In the genomic region with DNA sequence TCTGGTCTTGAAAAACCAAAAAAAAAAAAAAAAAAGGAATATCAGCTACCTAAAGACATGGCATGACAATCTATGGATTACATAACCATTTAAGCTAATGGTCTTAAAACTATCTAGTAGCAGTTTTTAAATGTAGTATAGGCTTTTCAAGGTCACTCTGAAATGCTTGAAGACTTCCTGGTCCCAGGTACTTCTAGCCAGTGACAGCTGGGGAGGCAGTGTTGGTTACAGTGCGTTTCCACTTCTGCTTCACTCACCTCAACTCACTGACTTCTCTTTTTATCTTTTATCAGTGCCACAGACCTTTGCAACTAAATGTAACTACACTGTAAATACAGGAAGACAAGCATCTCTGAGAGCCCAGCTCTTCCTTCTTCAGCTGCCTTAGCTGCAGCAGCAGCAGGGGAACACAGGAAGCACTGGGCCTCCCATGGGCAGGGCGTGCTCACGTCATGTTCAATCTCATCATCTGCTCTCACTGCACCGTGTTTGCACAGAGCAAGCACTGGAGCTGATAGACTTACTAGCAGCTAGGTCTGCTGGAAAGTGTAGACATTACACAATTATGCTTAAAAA, we compare ENCODE assay signal across 11 mouse cellular contexts. TPM values are rescaled to one million over a fixed set of nuclear protein-coding genes. Genes with fewer than 3 reads are reported as not detected.
DNase-seq lines count a peak whose midpoint lies in the region; ATAC-seq and TF ChIP-seq lines count a peak whose summit lies in the region.
"Had no signal": no experiment of that assay in that cellular context is flagged by ENCODE, and none has a peak within 500 bp of the region (broad histone marks: within the 10 kb centered on the region; RNA-seq: fewer than 3 reads in every experiment).

No protein-coding gene starts in this region.

- no peak for TF ChIP-seq POLR2A in heart, adult 2 months (IDR thresholded peaks at IDR 0.05; ENCODE audit: insufficient read depth, low read depth, low read length)
- TF ChIP-seq POLR2A in spleen, adult 2 months (IDR thresholded peaks at IDR 0.05; ENCODE audit: low read depth, low read length) = no peak

- H3K4me3 ChIP-seq in heart, adult 2 months = no peak overlapping the region
- no peak overlapping the region for H3K4me3 ChIP-seq in spleen, adult 2 months (ENCODE audit: extremely low read depth, insufficient read depth, insufficient read length)
- H3K4me3 ChIP-seq: embryonic facial prominence, embryonic 12.5 days had no signal

- H3K27me3 ChIP-seq in heart, adult 2 months (ENCODE audit: control insufficient read depth, insufficient read depth, low read length) = no peaks in the 10 kb centered on the region
- no peaks in the 10 kb centered on the region for H3K27me3 ChIP-seq in spleen, adult 2 months (ENCODE audit: control insufficient read depth, insufficient read depth, low read length)
- H3K27me3 ChIP-seq: embryonic facial prominence, embryonic 12.5 days had no signal

- no peak for TF ChIP-seq EP300 in heart, adult 2 months (IDR thresholded peaks at IDR 0.05; ENCODE audit: insufficient read depth, low read depth, low read length)

- H3K4me1 ChIP-seq in heart, adult 2 months (ENCODE audit: control insufficient read depth, insufficient read depth, low read length) = no peaks in the 10 kb centered on the region
- no peaks in the 10 kb centered on the region for H3K4me1 ChIP-seq in spleen, adult 2 months (ENCODE audit: control insufficient read depth, insufficient read depth, insufficient read length)
- H3K4me1 ChIP-seq: embryonic facial prominence, embryonic 12.5 days had no signal

- no peak for TF ChIP-seq CTCF in heart, adult 2 months (IDR thresholded peaks at IDR 0.05)
- TF ChIP-seq CTCF in spleen, adult 2 months (IDR thresholded peaks at IDR 0.05; ENCODE audit: extremely low read depth, insufficient read depth, insufficient read length, insufficient replicate concordance) = no peak

- peaks cover 3% of the 10 kb centered on the region; the same call in 1 of the 2 replicates for H3K36me3 ChIP-seq in heart, adult 2 months (ENCODE audit: control insufficient read depth, insufficient read depth, low read length)
- peaks cover 44% of the 10 kb centered on the region for H3K36me3 ChIP-seq in spleen, adult 2 months (ENCODE audit: control insufficient read depth, insufficient read depth, low read length)

- no peaks in the 10 kb centered on the region for H3K79me2 ChIP-seq in heart, adult 2 months (replicated peaks; ENCODE audit: control insufficient read depth, insufficient read depth, low read length)

- 51% methylated on average over 4 of the region's 4 CpGs for WGBS in heart, adult 2 months
- WGBS in spleen, adult 2 months = 26% methylated on average over 4 of the region's 4 CpGs

- intact Hi-C loops in heart, adult 2 months (cut with DNase I) = loop anchor here (5.0 kb wide), 1 partner anchor 33 kb away; no protein-coding TSS in a partner anchor

- DNase-seq in heart, adult 11 months = peak; percentile 79
- DNase-seq in heart, adult 2 months = no peak
- peak; percentile 35 for DNase-seq in MEL-GATA-1-ER (ENCODE audit: extremely low read depth, low read depth)
- DNase-seq in spleen, adult 2 months (ENCODE audit: low read depth in 1 of 2, low spot score in 2 of 2) = peak in 1 of 2 experiments; percentile 19
- no peak for DNase-seq in adrenal gland, postnatal 10 days
- DNase-seq in ovary, postnatal 10 days (ENCODE audit: low spot score) = no peak
- no peak for DNase-seq in Muller cell, postnatal 12 days (ENCODE audit: inconsistent ontology term)
- DNase-seq: adrenal gland, adult 8-10 months; lung, postnatal 10 days had no signal

- ATAC-seq in hematopoietic stem cell, adult 5-6 weeks (replicated peaks in 1 of 2; ENCODE audit: insufficient read depth in 1 of 2, low FRiP score in 2 of 2, low TSS enrichment in 1 of 2, low read depth in 1 of 2, poor library complexity in 2 of 2, severe bottlenecking in 2 of 2) = peak; percentile 97 to 98

- H3K27ac ChIP-seq in heart, adult 2 months = no peak overlapping the region
- 0 out of 2 replicates have a peak overlapping the region, but pooled peaks have one; percentile 3 for H3K27ac ChIP-seq in spleen, adult 2 months (ENCODE audit: insufficient read depth, low read length)
- H3K27ac ChIP-seq: embryonic facial prominence, embryonic 12.5 days had no signal

- H3K9ac ChIP-seq in heart, adult 2 months (ENCODE audit: low read depth, low read length) = no peak overlapping the region
- H3K9ac ChIP-seq: embryonic facial prominence, embryonic 12.5 days had no signal

RNA-seq across cellular contexts. Expression of a gene that starts 46.0 kb away (rescaled TPM):
- 10 to 100 TPM; 34.6 to 35.4 TPM for total RNA-seq in heart, adult 2 months (2021)
- polyA plus RNA-seq in heart, adult 2 months (2012; rRNA removed) = 16.6 and 24.6 TPM in 2 replicates
- total RNA-seq in hematopoietic stem cell, adult 5-6 weeks (2017) = 25.3 and 30.6 TPM in 2 replicates
- polyA plus RNA-seq in spleen, adult 2 months (2012; rRNA removed) = 11.5 and 12.5 TPM in 2 replicates
- 10 to 100 TPM; 26.7 to 28.0 TPM for total RNA-seq in adrenal gland, postnatal 10 days (2021)

Comparison
In these comparisons a context has a peak if more than half of its experiments do, and no peak if none do; other contexts are left out.
1. DNase-seq: peak in heart, adult 11 months (single experiment) and MEL-GATA-1-ER (single experiment); none in heart, adult 2 months (0 of 2), adrenal gland, postnatal 10 days (single experiment), ovary, postnatal 10 days (single experiment) and Muller cell, postnatal 12 days (single experiment).